Mouse (Mus musculus): Measurements from ENCODE around the gene Plod2. TPM values are rescaled to one million over a fixed set of nuclear protein-coding genes. Genes with fewer than 3 reads are reported as not detected.

Plod2 gene
- 12.7 TPM for polyA plus RNA-seq (2014; fragmentation: Illumina TruSeq; extraction: RNeasy Lipid Tissue Mini Kit (QIAGEN cat#74804); ENCODE audit: low replicate concordance)

DNA sequence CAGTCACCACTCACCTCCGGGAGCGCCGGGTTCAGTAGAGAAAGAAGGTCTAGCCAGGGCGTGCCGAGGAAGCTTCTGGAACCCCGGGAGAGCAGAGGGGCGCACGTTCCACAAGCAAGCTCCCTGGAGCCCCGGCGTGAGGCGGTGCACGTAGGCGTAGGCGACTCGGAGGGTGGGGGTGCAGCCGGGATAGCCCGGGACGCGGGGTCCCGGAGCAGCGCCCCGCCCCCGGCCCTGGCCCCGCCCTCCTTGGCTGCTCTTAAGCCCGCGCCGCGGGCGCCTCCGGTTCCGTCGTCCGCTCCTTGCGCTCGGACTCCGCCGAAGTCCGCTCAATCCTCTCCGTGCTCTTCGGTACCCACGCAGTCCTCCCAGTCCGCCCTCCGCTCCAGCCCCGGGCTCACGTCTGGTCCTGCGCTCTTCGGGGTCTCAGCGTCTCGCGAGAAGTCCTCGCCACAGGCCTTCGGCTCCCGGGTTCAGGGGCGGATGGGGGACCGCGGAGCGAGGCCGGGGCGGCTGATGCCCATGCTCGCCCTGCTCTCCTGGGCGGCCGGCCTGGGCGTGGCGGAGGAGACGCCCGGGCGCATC lies at the start of gene Plod2:
Gene Plod2 (plus strand): TSS at position 247 of the 585 bp plus-strand sequence.

Other genes with a start within 250 kb of the Plod2 start
- not detected for gene 1700057G04Rik, start 232.8 kb upstream of the Plod2 start, polyA plus RNA-seq (2014; fragmentation: Illumina TruSeq; extraction: RNeasy Lipid Tissue Mini Kit (QIAGEN cat#74804); ENCODE audit: low replicate concordance)
- gene Plscr4, start 84.8 kb upstream of the Plod2 start, polyA plus RNA-seq (2014; fragmentation: Illumina TruSeq; extraction: RNeasy Lipid Tissue Mini Kit (QIAGEN cat#74804); ENCODE audit: low replicate concordance), result 40.7 TPM

All from small intestine, adult 10 weeks (tissue).